Mouse (Mus musculus) retina, embryonic 14.5 days (tissue): Measurements from ENCODE around the gene Myh2.

Source experiments
- DNase-seq: peaks from one replicate; pipeline ENCODE4 v3.0.0-alpha.2; 2015; ENCODE audit warnings: low spot score

Myh2 gene

GRCm38 (mm10) chr11:67151651-67152630 lies 18.9 kb upstream of the Myh2 start:
- DNase-seq = peak; percentile 50

- peak; percentile 60 for DNase-seq
Observed at GRCm38 (mm10) chr11:67153123-67153522, 17.7 kb upstream of the Myh2 start.

- no peak for DNase-seq
Observed at GRCm38 (mm10) chr11:67153843-67154242, 17.0 kb upstream of the Myh2 start.

GRCm38 (mm10) chr11:67155650-67156049 lies 15.2 kb upstream of the Myh2 start:
- no peak for DNase-seq

- no peak for DNase-seq
Observed at GRCm38 (mm10) chr11:67160131-67160530, 10.7 kb upstream of the Myh2 start.

- no peak for DNase-seq
Observed at GRCm38 (mm10) chr11:67163701-67164100, 7.1 kb upstream of the Myh2 start.

GRCm38 (mm10) chr11:67164851-67165250 lies 6.0 kb upstream of the Myh2 start:
- DNase-seq = no peak

- DNase-seq = no peak
Observed at GRCm38 (mm10) chr11:67169301-67169700, 1.5 kb upstream of the Myh2 start.

GRCm38 (mm10) chr11:67172439-67172838 lies 1.6 kb downstream of the Myh2 start:
- DNase-seq = no peak

GRCm38 (mm10) chr11:67176376-67176775 lies 5.5 kb downstream of the Myh2 start:
- no peak for DNase-seq

- DNase-seq = no peak
Observed at GRCm38 (mm10) chr11:67190316-67190715, 19.5 kb downstream of the Myh2 start.

GRCm38 (mm10) chr11:67190814-67191213 lies 20.0 kb downstream of the Myh2 start:
- DNase-seq = no peak

GRCm38 (mm10) chr11:67191496-67191895 lies 20.7 kb downstream of the Myh2 start:
- no peak for DNase-seq

GRCm38 (mm10) chr11:67199321-67199720 lies 28.5 kb downstream of the Myh2 start:
- DNase-seq = no peak

GRCm38 (mm10) chr11:67199752-67200151 lies 28.9 kb downstream of the Myh2 start, which contains the start of gene Myh1:
Myh1 (plus strand) TSS chr11:67200052.
- DNase-seq = no peak

GRCm38 (mm10) chr11:67204766-67205165 lies 33.9 kb downstream of the Myh2 start:
- DNase-seq = no peak

GRCm38 (mm10) chr11:67221803-67222202 lies 51.0 kb downstream of the Myh2 start:
- no peak for DNase-seq

- no peak for DNase-seq
Observed at GRCm38 (mm10) chr11:67224466-67224865, 53.6 kb downstream of the Myh2 start.

- DNase-seq = no peak
Observed at GRCm38 (mm10) chr11:67228731-67229130, 57.9 kb downstream of the Myh2 start.

- DNase-seq = no peak
Observed at GRCm38 (mm10) chr11:67229166-67229565, 58.3 kb downstream of the Myh2 start.

- no peak for DNase-seq
Observed at GRCm38 (mm10) chr11:67229946-67230345, 59.1 kb downstream of the Myh2 start.

GRCm38 (mm10) chr11:67235639-67236358 lies 65.0 kb downstream of the Myh2 start:
- peak; percentile 77 for DNase-seq

- DNase-seq = no peak
Observed at GRCm38 (mm10) chr11:67236799-67237198, 66.0 kb downstream of the Myh2 start.
